Mouse (Mus musculus) liver, embryonic 14.5 days (tissue): ENCODE results near the gene Ferd3l. TPM values are rescaled to one million over a fixed set of nuclear protein-coding genes. Genes with fewer than 3 reads are reported as not detected.

ENCODE experiments used
- ATAC-seq: fragments of 200-750 bp; cut with Nextera tagmentation; 2 replicates; pipeline ENCODE4 v1.8.0; 2017; ENCODE audit warnings: moderate number of reproducible peaks, mild to moderate bottlenecking, moderate library complexity; ENCODE audit not compliant: insufficient read depth
- DNase-seq, 3 experiments: peaks; one replicate each; pipeline ENCODE4 v3.0.0-alpha.2; 2012 to 2013; ENCODE audit warnings: low read depth in 3 of 3, low spot score in 3 of 3
- H3K27ac ChIP-seq: fragments of 300-500 bp; sonication (generic); 2 replicates; pipeline ENCODE4 v1.5.1; 2014; ENCODE audit warnings: moderate library complexity, mild to moderate bottlenecking, control low read depth, inconsistent platforms
- H3K27me3 ChIP-seq: fragments of 300-500 bp; sonication (generic); 2 replicates; pipeline ENCODE4 v1.6.1; 2014; ENCODE audit warnings: mild to moderate bottlenecking, low read length, moderate library complexity; ENCODE audit not compliant: control insufficient read depth, insufficient read depth
- H3K36me3 ChIP-seq: fragments of 300-500 bp; sonication (generic); replicated peaks from 2 replicates; pipeline ENCODE4 v1.6.1; 2014; ENCODE audit warnings: low read depth; ENCODE audit not compliant: control insufficient read depth, insufficient read depth
- H3K4me1 ChIP-seq, 2 experiments: fragments of 200-500 bp in 1 of 2; fragments of 300-500 bp in 1 of 2; sonication (generic) in 1 of 2; replicated peaks; 2 replicates each; pipeline ENCODE4 v1.6.1; 2012 to 2014; ENCODE audit warnings: antibody characterized with exemption in 1 of 2, inconsistent platforms in 1 of 2, low read length in 1 of 2; ENCODE audit not compliant: control insufficient read depth in 2 of 2, insufficient read depth in 2 of 2
- H3K4me2 ChIP-seq: fragments of 300-500 bp; sonication (generic); 2 replicates; pipeline ENCODE4 v1.6.1; 2014; ENCODE audit warnings: low read depth, mild to moderate bottlenecking, control low read depth, moderate library complexity
- H3K4me3 ChIP-seq, 2 experiments: fragments of 200-500 bp in 1 of 2; fragments of 300-500 bp in 1 of 2; sonication (generic) in 1 of 2; 2 replicates each; pipeline ENCODE4 v1.5.1; 2012 to 2014; ENCODE audit warnings: low read depth in 2 of 2, low read length in 2 of 2, mild to moderate bottlenecking in 2 of 2, control low read depth in 1 of 2, inconsistent platforms in 1 of 2, moderate library complexity in 1 of 2; ENCODE audit not compliant: insufficient read depth in 1 of 2
- H3K9ac ChIP-seq: fragments of 300-500 bp; sonication (generic); replicated peaks from 2 replicates; pipeline ENCODE4 v1.6.1; 2014; ENCODE audit warnings: mild to moderate bottlenecking, control low read depth, moderate library complexity
- H3K9me3 ChIP-seq: fragments of 300-500 bp; sonication (generic); 2 replicates; pipeline ENCODE4 v1.6.1; 2016; ENCODE audit warnings: low read length, mixed read lengths; ENCODE audit not compliant: control insufficient read depth
- CTCF ChIP-seq: IDR thresholded peaks from 2 replicates; pipeline ENCODE4 v1.5.1; 2016; ENCODE audit warnings: antibody characterized with exemption, low read depth, control low read depth
- EP300 ChIP-seq: IDR thresholded peaks from 2 replicates; pipeline ENCODE4 v1.6.1; 2016; ENCODE audit warnings: antibody characterized with exemption, low read depth
- WGBS: fragments of 180-500 bp; shearing (Covaris S2); extraction: QIAGEN DNeasy Blood & Tissue Kit; methylation state at CpG from one replicate; pipeline ENCODE4 v1.1.7; 2014; ENCODE audit not compliant: insufficient replicate concordance; 5-methylcytosine and 5-hydroxymethylcytosine counted together
- polyA plus RNA-seq, 2 experiments: library from polyadenylated mRNA; depleted of rRNA in 1 of 2; stranded (reverse) in 1 of 2; unstranded in 1 of 2; fragments of >200 nt; fragmentation: Nextera tagmentation in 1 of 2; extraction: Ambion mirVana in 1 of 2; gene quantifications; 2 replicates each; pipeline versions ENCODE4 v1.2.1 to v1.2.3; 2012 to 2014

Gene Ferd3l
- polyA plus RNA-seq, 2 experiments: not detected

DNA sequence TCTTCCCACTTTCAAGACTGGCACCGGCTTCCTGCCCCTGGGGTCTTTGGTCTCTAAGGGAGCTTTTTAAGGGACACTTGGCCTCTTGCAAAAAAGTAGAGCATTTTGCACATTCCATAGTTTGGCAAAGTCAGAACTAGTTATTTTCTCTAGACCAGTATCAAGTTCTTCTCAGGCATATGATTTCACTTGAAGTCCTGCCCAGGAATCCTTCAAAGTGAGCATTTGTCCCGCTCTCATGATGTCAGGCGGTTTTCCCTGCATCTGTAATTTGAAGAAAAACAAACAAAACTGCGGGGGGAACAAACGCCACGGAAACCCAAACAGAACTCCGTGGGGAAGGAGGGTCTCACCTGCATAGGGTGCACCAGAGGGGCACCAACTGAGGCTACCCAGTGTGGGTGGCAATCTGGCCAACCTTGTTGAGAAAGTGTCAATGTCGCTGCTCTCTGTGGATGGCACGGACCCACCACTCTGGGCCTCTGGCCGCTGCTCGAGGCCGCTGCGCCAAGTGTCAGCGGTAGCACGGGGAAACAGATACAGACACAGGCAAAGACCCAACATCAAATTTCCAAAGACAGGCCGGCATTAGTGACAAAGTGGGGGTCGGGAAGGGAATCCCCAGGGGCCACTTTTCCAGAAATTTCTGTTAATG is 34.0 kb downstream of the Ferd3l start:
- Histone ChIP-seq H3K9ac (no peak overlapping the region), H3K9me3 (no peaks in the 10 kb centered on the region), H3K4me1 (no peaks in the 10 kb centered on the region), H3K27me3 (peaks cover 84% of the 10 kb centered on the region), H3K27ac (no peak overlapping the region), H3K4me3 (no peak overlapping the region), H3K4me2 (no peak overlapping the region), H3K36me3 (no peaks in the 10 kb centered on the region)
- 21% methylated on average over 17 of the region's 17 CpGs for WGBS
- ATAC-seq (no peak), DNase-seq (no peak)
- no peak for TF ChIP-seq CTCF
- TF ChIP-seq EP300: no peak

DNA sequence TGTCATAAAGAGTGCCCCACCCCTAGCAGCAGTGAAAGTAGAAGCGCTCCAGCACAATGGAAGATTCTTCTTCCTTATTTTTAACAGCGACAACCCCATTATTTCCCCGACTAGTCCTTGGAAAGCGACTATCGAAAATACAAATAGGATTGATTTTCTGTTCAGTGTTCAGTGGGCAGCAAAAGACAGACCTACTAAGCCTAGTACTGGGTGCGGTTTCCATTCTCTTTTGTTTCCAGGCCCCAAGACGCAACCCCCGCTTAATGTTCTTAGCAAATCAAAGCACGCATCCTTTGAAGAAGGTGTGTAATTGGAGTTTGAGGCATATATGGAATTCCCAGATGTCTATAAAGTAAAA is 34.5 kb downstream of the Ferd3l start:
- H3K36me3 ChIP-seq: no peaks in the 10 kb centered on the region
- no peak for DNase-seq
- ATAC-seq: no peak
- H3K27ac ChIP-seq: no peak overlapping the region
- WGBS: 23% methylated on average over 9 of the region's 9 CpGs
- TF ChIP-seq CTCF (no peak), EP300 (no peak)
- peaks cover 84% of the 10 kb centered on the region for H3K27me3 ChIP-seq
- H3K4me3 ChIP-seq: no peak overlapping the region
- H3K4me2 ChIP-seq: no peak overlapping the region
- H3K9ac ChIP-seq: no peak overlapping the region
- no peaks in the 10 kb centered on the region for H3K9me3 ChIP-seq
- no peaks in the 10 kb centered on the region for H3K4me1 ChIP-seq

DNA sequence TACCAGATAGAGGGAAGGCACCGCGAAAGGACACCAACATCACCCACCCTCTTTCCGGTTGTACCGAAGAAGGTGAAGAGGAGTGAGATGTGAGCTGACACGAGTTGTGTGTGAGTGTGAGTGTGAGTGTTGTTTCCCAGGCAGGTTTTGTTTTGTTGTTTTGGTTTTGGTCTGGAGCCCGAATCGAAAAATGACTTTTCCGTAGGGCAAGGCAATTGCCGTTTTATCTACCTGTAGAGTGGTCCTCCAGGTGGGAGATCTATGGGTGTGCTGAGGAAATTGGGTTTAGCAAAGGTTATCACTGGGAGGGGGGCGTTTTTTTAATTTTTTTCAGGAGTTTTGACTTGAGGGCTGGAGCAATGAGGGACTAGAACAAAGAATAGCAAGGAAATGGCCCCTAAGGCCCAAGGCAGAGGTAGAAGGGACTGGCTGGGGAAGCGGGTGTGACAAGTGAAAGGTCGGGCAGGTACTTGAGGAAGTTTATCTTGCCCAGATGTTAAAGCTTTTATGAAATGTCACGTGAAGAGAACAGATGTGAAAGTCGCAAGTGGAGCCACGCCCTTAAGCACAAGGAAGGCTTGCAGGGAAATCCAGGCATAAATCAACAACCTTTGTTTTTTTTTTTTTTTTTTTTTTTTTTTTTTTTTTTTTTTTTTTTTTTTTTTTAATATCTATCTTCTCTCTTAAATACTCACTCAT is 35.6 kb downstream of the Ferd3l start:
- no peak for TF ChIP-seq EP300
- TF ChIP-seq CTCF: no peak

DNA sequence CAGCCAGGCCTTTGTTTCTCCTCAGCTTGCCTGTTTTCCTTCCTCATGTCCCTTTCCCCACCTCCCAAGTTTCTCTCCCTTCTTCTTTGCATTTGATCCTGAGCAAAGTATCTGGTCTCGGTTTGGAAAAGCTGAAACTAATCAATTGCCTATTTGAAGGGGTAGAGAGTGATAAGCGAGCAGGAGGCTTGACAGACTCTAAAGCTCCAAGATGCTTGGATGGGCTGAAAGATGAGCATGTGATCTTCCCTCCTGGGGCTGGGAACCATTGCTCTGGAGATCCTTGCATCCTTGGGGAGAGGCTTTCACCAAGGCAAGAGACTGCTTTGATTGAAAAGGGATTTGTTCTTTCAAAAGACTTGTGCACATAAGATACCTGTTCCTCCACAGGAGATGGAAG is 36.2 kb downstream of the Ferd3l start:
- WGBS: 32% methylated on average over 2 of the region's 2 CpGs
- Histone ChIP-seq H3K9me3 (no peaks in the 10 kb centered on the region), H3K36me3 (no peaks in the 10 kb centered on the region), H3K4me1 (no peaks in the 10 kb centered on the region), H3K4me2 (no peak overlapping the region), H3K27ac (no peak overlapping the region), H3K4me3 (no peak overlapping the region), H3K9ac (no peak overlapping the region), H3K27me3 (peaks cover 84% of the 10 kb centered on the region)
- TF ChIP-seq EP300 (no peak), CTCF (no peak)
- no peak for ATAC-seq
- no peak for DNase-seq

More for the DNA sequence above, 35.6 kb downstream of the Ferd3l start:
- H3K4me1 ChIP-seq: no peaks in the 10 kb centered on the region
- ATAC-seq: no peak
- WGBS: 11% methylated on average over 15 of the region's 15 CpGs
- H3K27ac ChIP-seq: no peak overlapping the region
- H3K4me3 ChIP-seq: no peak overlapping the region
- no peak overlapping the region for H3K4me2 ChIP-seq
- DNase-seq: no peak
- no peaks in the 10 kb centered on the region for H3K9me3 ChIP-seq
- no peak overlapping the region for H3K9ac ChIP-seq
- H3K36me3 ChIP-seq: no peaks in the 10 kb centered on the region
- peaks cover 84% of the 10 kb centered on the region for H3K27me3 ChIP-seq

DNA sequence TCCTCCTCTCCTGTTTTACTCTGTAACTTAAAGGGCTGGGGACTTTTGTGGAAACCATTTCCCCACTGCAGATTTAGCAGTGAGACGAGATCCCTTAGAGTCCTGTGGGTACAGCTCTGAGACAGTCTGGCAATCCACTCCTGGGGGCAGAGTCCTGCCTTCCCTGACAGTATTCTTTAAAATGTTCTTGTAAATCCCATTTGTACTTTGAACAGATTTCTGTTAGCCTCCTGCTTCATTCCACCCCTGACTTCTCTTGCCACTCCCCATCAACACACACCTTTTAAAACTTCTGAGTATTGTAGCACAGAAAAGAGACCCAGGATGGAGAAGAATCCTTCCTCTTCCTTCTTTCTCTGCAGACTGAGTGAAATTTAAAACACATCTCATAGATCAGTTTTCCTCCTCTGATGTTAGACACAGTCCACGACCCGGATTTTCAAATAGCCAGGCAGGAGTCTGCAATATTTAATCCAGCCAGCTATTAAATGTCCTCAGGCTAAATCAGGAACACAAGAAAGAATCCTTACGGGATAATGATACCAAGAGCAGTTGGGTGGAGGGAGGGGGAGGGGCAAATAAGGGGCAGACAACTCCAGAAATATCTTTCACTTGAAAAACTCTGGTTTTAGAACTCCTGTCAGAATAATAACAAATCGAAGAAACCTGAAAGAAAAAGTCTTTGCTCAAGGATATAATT is 37.6 kb downstream of the Ferd3l start:
- Histone ChIP-seq H3K9me3 (no peaks in the 10 kb centered on the region), H3K4me2 (no peak overlapping the region), H3K4me3 (no peak overlapping the region), H3K36me3 (no peaks in the 10 kb centered on the region), H3K9ac (no peak overlapping the region), H3K27me3 (peaks cover 82% of the 10 kb centered on the region), H3K27ac (no peak overlapping the region), H3K4me1 (no peaks in the 10 kb centered on the region)
- no peak for DNase-seq
- no peak for TF ChIP-seq CTCF
- no peak for TF ChIP-seq EP300
- ATAC-seq: no peak
- WGBS: 10% methylated on average over 5 of the region's 5 CpGs
